Mouse (Mus musculus): Measurements from ENCODE around the gene Pcyox1.

- TF ChIP-seq GATA1 (IDR thresholded peaks at IDR 0.05; ENCODE audit: borderline replicate concordance, low read length) (no peak), FLI1 (IDR thresholded peaks at IDR 0.05; ENCODE audit: low read length) (no peak)
Measured at GRCm38 (mm10) chr6:86360691-86361090, 36.3 kb downstream of the Pcyox1 start.
